Mouse (Mus musculus) intestine, embryonic 14.5 days (tissue): ENCODE measurements around the gene BC037034. TPM values are rescaled to one million over a fixed set of nuclear protein-coding genes. Genes with fewer than 3 reads are reported as not detected.

Source experiments
- ATAC-seq: fragments of 200-750 bp; cut with Nextera tagmentation; replicated peaks from 2 replicates; pipeline ENCODE4 v1.8.0; 2017; ENCODE audit warnings: low read depth, moderate number of reproducible peaks, moderate TSS enrichment, moderate library complexity; ENCODE audit not compliant: low FRiP score, low TSS enrichment
- DNase-seq: peaks from one replicate; pipeline ENCODE4 v3.0.0-alpha.2; 2018; ENCODE audit warnings: low spot score
- H3K27ac ChIP-seq: fragments of 300-500 bp; sonication (generic); 2 replicates; pipeline ENCODE4 v1.5.1; 2014; ENCODE audit warnings: low read depth, mild to moderate bottlenecking, control low read depth
- H3K27me3 ChIP-seq: fragments of 300-500 bp; sonication (generic); replicated peaks from 2 replicates; pipeline ENCODE4 v1.6.1; 2014; ENCODE audit warnings: low read length, control low read depth; ENCODE audit not compliant: control insufficient read depth, insufficient read depth
- H3K36me3 ChIP-seq: fragments of 300-500 bp; sonication (generic); 2 replicates; pipeline ENCODE4 v1.6.1; 2014; ENCODE audit warnings: low read length, control low read depth; ENCODE audit not compliant: control insufficient read depth, insufficient read depth
- H3K4me1 ChIP-seq: fragments of 300-500 bp; sonication (generic); replicated peaks from 2 replicates; pipeline ENCODE4 v1.6.1; 2014; ENCODE audit warnings: low read length, control low read depth, mixed read lengths; ENCODE audit not compliant: control insufficient read depth, insufficient read depth
- H3K4me2 ChIP-seq: fragments of 300-500 bp; sonication (generic); 2 replicates; pipeline ENCODE4 v1.6.1; 2014; ENCODE audit warnings: low read length
- H3K4me3 ChIP-seq: fragments of 300-500 bp; sonication (generic); 2 replicates; pipeline ENCODE4 v1.5.1; 2014; ENCODE audit warnings: low read depth, low read length, control low read depth, mixed read lengths
- H3K9ac ChIP-seq: fragments of 300-500 bp; sonication (generic); 2 replicates; pipeline ENCODE4 v1.6.1; 2014; ENCODE audit warnings: mild to moderate bottlenecking, low read length
- H3K9me3 ChIP-seq: fragments of 300-500 bp; sonication (generic); 2 replicates; pipeline ENCODE4 v1.6.1; 2016; ENCODE audit warnings: low read length, control low read depth; ENCODE audit not compliant: control insufficient read depth
- WGBS: fragments of 180-500 bp; shearing (Covaris S2); extraction: QIAGEN DNeasy Blood & Tissue Kit; methylation state at CpG from one replicate; pipeline ENCODE4 v1.1.7; 2014; 5-methylcytosine and 5-hydroxymethylcytosine counted together
- polyA plus RNA-seq: library from polyadenylated mRNA; unstranded; fragments of >200 nt; fragmentation: Nextera tagmentation; extraction: Ambion mirVana; gene quantifications from 2 replicates; pipeline ENCODE4 v1.2.1, GENCODE M21; 2014

BC037034 gene
- 4.4 and 7.5 TPM in 2 replicates for polyA plus RNA-seq

DNA sequence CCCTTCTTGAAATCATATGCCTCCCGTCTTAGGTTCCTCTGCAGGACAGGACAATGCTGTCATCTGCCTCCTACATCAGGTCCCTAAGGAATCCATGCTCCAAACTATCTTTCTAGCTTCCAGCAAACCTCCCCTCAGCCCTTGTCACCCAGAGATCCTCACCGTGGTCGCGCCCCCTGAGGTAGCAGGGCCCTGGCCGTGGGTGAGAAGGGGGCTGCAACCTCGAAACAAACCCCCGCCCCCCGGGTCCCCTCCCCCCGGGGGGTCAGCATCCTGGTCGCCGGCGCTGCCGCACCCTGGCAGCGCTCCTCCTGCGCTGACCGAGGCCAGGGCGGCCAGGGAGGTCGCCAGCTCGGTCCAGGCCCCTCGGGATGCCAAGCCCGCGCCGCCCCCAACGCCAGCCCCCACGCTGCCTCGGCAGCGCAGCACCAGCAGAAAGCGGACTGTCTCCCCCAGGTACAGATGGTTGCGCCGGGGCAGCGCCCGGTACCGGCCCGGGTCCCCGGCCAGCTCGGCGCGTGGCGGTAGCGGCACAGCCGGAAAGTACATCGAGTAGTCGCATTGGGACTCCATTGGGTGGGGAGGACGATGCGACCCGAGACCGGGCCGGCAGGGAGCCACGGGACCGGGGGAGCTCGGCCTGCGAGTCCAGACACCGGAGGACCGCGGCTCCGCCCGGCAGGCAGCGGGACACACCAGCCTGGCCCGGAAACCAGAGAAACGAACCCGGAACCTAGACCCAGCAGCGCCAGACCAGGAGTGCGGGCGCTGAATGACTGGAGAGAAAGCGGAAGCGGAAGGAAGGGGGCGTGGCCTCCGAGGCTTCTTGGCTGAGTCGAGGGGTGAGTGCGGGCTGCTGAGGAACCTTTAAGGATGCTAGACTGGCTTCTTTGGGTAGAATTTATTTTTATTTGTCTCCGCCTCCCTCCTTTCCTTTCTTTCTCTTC lies at the start of gene BC037034:
Gene BC037034, minus strand, starts transcription at position 774 of the 947 bp plus-strand sequence.
- H3K9me3 ChIP-seq, result no peaks in the 10 kb centered on the region
- under 1% methylated on average over 69 of the region's 71 CpGs for WGBS
- ATAC-seq (peak; percentile 88), DNase-seq (peak; percentile 91)
- H3K36me3 ChIP-seq, result peaks cover 45% of the 10 kb centered on the region
- H3K27me3 ChIP-seq, result no peaks in the 10 kb centered on the region
- H3K9ac ChIP-seq, result peak within 1 kb of the TSS; percentile 78
- peak within 1 kb of the TSS; percentile 89 for H3K4me2 ChIP-seq
- H3K4me3 ChIP-seq, result peak within 1 kb of the TSS; percentile 73
- H3K4me1 ChIP-seq, result peaks cover 15% of the 10 kb centered on the region
- peak within 1 kb of the TSS; percentile 73 for H3K27ac ChIP-seq

- no peak for ATAC-seq
- 85% methylated on average over 3 of the region's 3 CpGs for WGBS
Measured at GRCm38 (mm10) chr5:138312795-138313194, 49.0 kb upstream of the BC037034 start.

GRCm38 (mm10) chr5:138299613-138300012 lies 35.8 kb upstream of the BC037034 start:
- 77% methylated on average over 2 of the region's 2 CpGs for WGBS
- Histone ChIP-seq H3K36me3 (no peaks in the 10 kb centered on the region), H3K27ac (no peak overlapping the region), H3K9me3 (no peaks in the 10 kb centered on the region), H3K4me3 (no peak overlapping the region), H3K9ac (no peak overlapping the region), H3K4me2 (no peak overlapping the region), H3K4me1 (no peaks in the 10 kb centered on the region), H3K27me3 (no peaks in the 10 kb centered on the region)
- ATAC-seq (no peak), DNase-seq (no peak)

More at GRCm38 (mm10) chr5:138312795-138313194, 49.0 kb upstream of the BC037034 start:
- no peaks in the 10 kb centered on the region for H3K9me3 ChIP-seq
- H3K4me3 ChIP-seq, result no peak overlapping the region
- H3K36me3 ChIP-seq, result no peaks in the 10 kb centered on the region
- no peak overlapping the region for H3K27ac ChIP-seq
- H3K27me3 ChIP-seq, result no peaks in the 10 kb centered on the region
- no peak overlapping the region for H3K4me2 ChIP-seq
- no peak overlapping the region for H3K9ac ChIP-seq
- no peak for DNase-seq
- no peaks in the 10 kb centered on the region for H3K4me1 ChIP-seq

GRCm38 (mm10) chr5:138294158-138294557 lies 30.3 kb upstream of the BC037034 start:
- DNase-seq (no peak), ATAC-seq (no peak)
- Histone ChIP-seq H3K4me1 (no peaks in the 10 kb centered on the region), H3K36me3 (no peaks in the 10 kb centered on the region), H3K9ac (no peak overlapping the region), H3K9me3 (no peaks in the 10 kb centered on the region), H3K27me3 (no peaks in the 10 kb centered on the region), H3K4me2 (no peak overlapping the region), H3K4me3 (no peak overlapping the region), H3K27ac (no peak overlapping the region)

- WGBS, result 75% methylated on average over 1 of the region's 1 CpGs
- Histone ChIP-seq H3K27me3 (no peaks in the 10 kb centered on the region), H3K9ac (no peak overlapping the region), H3K27ac (no peak overlapping the region), H3K4me1 (no peaks in the 10 kb centered on the region), H3K4me3 (no peak overlapping the region), H3K9me3 (no peaks in the 10 kb centered on the region), H3K4me2 (no peak overlapping the region), H3K36me3 (no peaks in the 10 kb centered on the region)
- ATAC-seq, result no peak
- no peak for DNase-seq
Measured at GRCm38 (mm10) chr5:138291638-138292037, 27.8 kb upstream of the BC037034 start.

GRCm38 (mm10) chr5:138287861-138288260 lies 24.0 kb upstream of the BC037034 start:
- Histone ChIP-seq H3K36me3 (no peaks in the 10 kb centered on the region), H3K9ac (no peak overlapping the region), H3K4me3 (no peak overlapping the region), H3K9me3 (no peaks in the 10 kb centered on the region), H3K27ac (no peak overlapping the region), H3K27me3 (no peaks in the 10 kb centered on the region), H3K4me1 (no peaks in the 10 kb centered on the region), H3K4me2 (no peak overlapping the region)
- ATAC-seq (no peak), DNase-seq (peak; percentile 49)
- 72% methylated on average over 3 of the region's 3 CpGs for WGBS

- Histone ChIP-seq H3K4me1 (peaks cover 8% of the 10 kb centered on the region; the same call in 1 of the 2 replicates), H3K4me2 (no peak overlapping the region), H3K4me3 (no peak overlapping the region), H3K27me3 (no peaks in the 10 kb centered on the region), H3K9me3 (peaks cover 8% of the 10 kb centered on the region; the same call in 1 of the 2 replicates), H3K36me3 (no peaks in the 10 kb centered on the region), H3K9ac (no peak overlapping the region), H3K27ac (no peak overlapping the region)
- peak; percentile 24 for DNase-seq
- ATAC-seq, result no peak
- 57% methylated on average over 1 of the region's 1 CpGs for WGBS
Measured at GRCm38 (mm10) chr5:138283540-138283939, 19.7 kb upstream of the BC037034 start.

DNA sequence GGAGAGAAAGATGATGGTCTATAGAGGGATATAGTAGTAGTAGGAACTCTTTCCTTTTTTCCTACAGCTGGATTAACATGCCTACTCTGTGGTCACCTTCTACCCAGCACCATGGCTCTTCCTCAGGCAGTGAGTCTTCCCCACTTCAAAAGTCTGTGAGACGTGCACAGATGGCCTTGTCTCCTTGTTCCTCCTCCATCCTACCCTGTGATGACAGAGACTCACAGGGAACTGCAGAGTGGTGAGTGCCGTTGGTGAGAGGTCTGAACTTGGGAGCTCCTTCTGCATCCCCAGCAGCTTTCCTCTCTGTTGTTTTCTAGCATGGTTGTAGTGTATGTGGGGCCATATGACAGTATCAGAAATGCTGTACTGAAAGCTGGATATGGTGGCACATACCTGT lies 18.0 kb upstream of the BC037034 start:
- Histone ChIP-seq H3K9me3 (peaks cover 8% of the 10 kb centered on the region; the same call in 1 of the 2 replicates), H3K4me3 (no peak overlapping the region)
- WGBS, result 89% methylated on average over 2 of the region's 2 CpGs

More for the DNA sequence above, 18.0 kb upstream of the BC037034 start:
- Histone ChIP-seq H3K36me3 (peaks cover 7% of the 10 kb centered on the region), H3K27ac (no peak overlapping the region), H3K4me1 (peaks cover 13% of the 10 kb centered on the region; the same call in 1 of the 2 replicates), H3K9ac (no peak overlapping the region), H3K27me3 (no peaks in the 10 kb centered on the region), H3K4me2 (no peak overlapping the region)
- ATAC-seq (no peak), DNase-seq (peak; percentile 42)
